Mouse (Mus musculus) heart, embryonic 16.5 days (tissue): ENCODE measurements at regions not wholly inside any gene's neighbourhood (a gene's known extent, or its start where the extent isn't known, plus 50 kb on each side); places are given as distances from the start of the nearest gene placed in this dataset.
A peak's percentile ranks its signal among the peaks of the same experiment; 100 is the strongest.
"Not testable (repeated sequence)": the region's sequence is repeated elsewhere in the genome, so short reads cannot be mapped to it uniquely, and the experiment has no call there.

Experiments
- ATAC-seq: fragments of 200-750 bp; cut with Nextera tagmentation; replicated peaks from 2 replicates; pipeline ENCODE4 v1.8.0; 2017; ENCODE audit warnings: moderate number of reproducible peaks; ENCODE audit not compliant: insufficient read depth, low FRiP score; ENCODE audit errors: extremely low read depth
- H3K27ac ChIP-seq: fragments of 300-500 bp; sonication (generic); 2 replicates; pipeline ENCODE4 v1.5.1; 2014; ENCODE audit warnings: mild to moderate bottlenecking, low read length, control low read depth, moderate library complexity
- H3K27me3 ChIP-seq: fragments of 300-500 bp; sonication (generic); 2 replicates; pipeline ENCODE4 v1.6.1; 2014; ENCODE audit warnings: low read length, mixed read lengths; ENCODE audit not compliant: control insufficient read depth, insufficient read depth
- H3K36me3 ChIP-seq: fragments of 300-500 bp; sonication (generic); 2 replicates; pipeline ENCODE4 v1.6.1; 2014; ENCODE audit not compliant: control insufficient read depth, insufficient read depth
- H3K4me1 ChIP-seq: fragments of 300-500 bp; sonication (generic); 2 replicates; pipeline ENCODE4 v1.6.1; 2014; ENCODE audit warnings: low read length, mixed read lengths; ENCODE audit not compliant: control insufficient read depth, insufficient read depth
- H3K4me2 ChIP-seq: fragments of 300-500 bp; sonication (generic); 2 replicates; pipeline ENCODE4 v1.6.1; 2014; ENCODE audit warnings: low read depth, mild to moderate bottlenecking, control low read depth, low read length
- H3K4me3 ChIP-seq: fragments of 300-500 bp; sonication (generic); 2 replicates; pipeline ENCODE4 v1.5.1; 2014; ENCODE audit warnings: mild to moderate bottlenecking, control low read depth, low read length
- H3K9ac ChIP-seq: fragments of 300-500 bp; sonication (generic); 2 replicates; pipeline ENCODE4 v1.6.1; 2014; ENCODE audit warnings: low read length, control low read depth
- H3K9me3 ChIP-seq: fragments of 300-500 bp; sonication (generic); replicated peaks from 2 replicates; pipeline ENCODE4 v1.6.1; 2016; ENCODE audit warnings: low read length; ENCODE audit not compliant: control insufficient read depth
- WGBS: fragments of 180-500 bp; shearing (Covaris S2); extraction: QIAGEN DNeasy Blood & Tissue Kit; methylation state at CpG from one replicate; pipeline ENCODE4 v1.1.7; 2014; 5-methylcytosine and 5-hydroxymethylcytosine counted together

GRCm38 (mm10) chrX:114802061-114802460 lies 102.8 kb upstream of the Ube2dnl1 start:
- not testable (repeated sequence) for H3K9me3 ChIP-seq, H3K9ac ChIP-seq, H3K27ac ChIP-seq, H3K4me3 ChIP-seq, H3K4me1 ChIP-seq, ATAC-seq, H3K36me3 ChIP-seq, H3K4me2 ChIP-seq, H3K27me3 ChIP-seq
- WGBS: 46% methylated on average over 4 of the region's 4 CpGs

- no peak for ATAC-seq
These were observed 88.5 kb upstream of the Ube2dnl1 start for GRCm38 (mm10) chrX:114816267-114816666.

DNA sequence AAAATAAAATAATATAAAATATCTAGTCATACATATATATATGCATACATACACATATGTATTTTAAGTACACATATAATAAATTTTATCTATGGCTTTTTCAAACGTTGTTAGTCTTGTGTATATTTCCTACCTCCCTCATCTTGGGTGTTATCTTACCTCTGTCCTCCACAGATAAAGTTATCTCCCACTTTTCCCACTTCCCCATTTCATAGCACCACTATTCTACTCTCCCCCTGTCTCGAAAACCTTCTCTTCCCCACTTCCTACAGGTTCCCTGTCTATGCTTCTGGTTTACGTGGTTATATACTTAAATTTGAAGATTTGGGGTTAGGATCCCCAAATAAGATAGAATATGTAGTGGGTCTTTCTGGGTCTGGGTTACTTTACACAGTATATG lies 67.9 kb upstream of the Ube2dnl1 start:
- Histone ChIP-seq H3K9me3 (no peaks in the 10 kb centered on the region), H3K4me1 (no peaks in the 10 kb centered on the region), H3K36me3 (no peaks in the 10 kb centered on the region), H3K27me3 (no peaks in the 10 kb centered on the region), H3K9ac (no peak overlapping the region), H3K4me3 (no peak overlapping the region), H3K4me2 (no peak overlapping the region), H3K27ac (no peak overlapping the region)
- no peak for ATAC-seq
- 50% methylated on average over 3 of the region's 3 CpGs for WGBS

More at GRCm38 (mm10) chrX:114816267-114816666, 88.5 kb upstream of the Ube2dnl1 start:
- Histone ChIP-seq H3K27me3 (no peaks in the 10 kb centered on the region), H3K27ac (no peak overlapping the region), H3K36me3 (no peaks in the 10 kb centered on the region), H3K4me2 (no peak overlapping the region), H3K9ac (no peak overlapping the region), H3K4me1 (no peaks in the 10 kb centered on the region), H3K4me3 (no peak overlapping the region), H3K9me3 (no peaks in the 10 kb centered on the region)
- WGBS: 29% methylated on average over 4 of the region's 4 CpGs

DNA sequence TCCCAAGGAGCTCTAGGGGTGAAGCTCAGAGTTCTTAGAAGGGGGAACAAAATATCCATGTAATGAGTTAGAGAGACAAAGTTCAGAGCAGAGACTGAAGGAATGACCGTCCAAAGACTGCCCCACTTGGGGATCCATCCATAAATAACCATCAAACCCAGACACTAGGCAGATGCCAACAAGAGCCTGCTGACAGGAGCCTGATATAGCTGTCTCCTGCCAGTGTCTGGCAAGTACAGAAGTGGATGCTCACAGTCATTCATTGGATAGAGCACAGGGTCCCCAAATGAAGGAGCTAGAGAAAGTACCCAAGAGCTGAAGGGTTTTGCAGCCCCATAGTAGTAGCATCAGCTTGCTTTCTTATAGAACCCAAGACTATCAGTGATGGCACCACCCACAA lies 61.3 kb upstream of the Ube2dnl1 start:
- Histone ChIP-seq H3K4me1 (no peaks in the 10 kb centered on the region), H3K27me3 (no peaks in the 10 kb centered on the region), H3K36me3 (no peaks in the 10 kb centered on the region), H3K4me2 (no peak overlapping the region), H3K9ac (no peak overlapping the region), H3K4me3 (no peak overlapping the region), H3K9me3 (no peaks in the 10 kb centered on the region), H3K27ac (peak overlapping the region; percentile 55)
- WGBS: 25% methylated on average over 1 of the region's 1 CpGs
- ATAC-seq: peak; percentile 69; the same call in 1 of the 2 replicates
